Mouse (Mus musculus) myocyte (in vitro differentiated cells): ENCODE results near the gene Sdhb. TPM values are rescaled to one million over a fixed set of nuclear protein-coding genes. Genes with fewer than 3 reads are reported as not detected.

Experiments used
- H3K27me3 ChIP-seq: one replicate; pipeline ENCODE4 v1.6.1; 2011; ENCODE audit not compliant: control insufficient read depth, insufficient read depth, insufficient read length
- H3K36me3 ChIP-seq: one replicate; pipeline ENCODE4 v1.6.1; 2011; ENCODE audit not compliant: control insufficient read depth, insufficient read depth
- H3K4me2 ChIP-seq: one replicate; pipeline ENCODE4 v1.6.1; 2011; ENCODE audit warnings: low read depth, control low read depth
- H3K4me3 ChIP-seq: one replicate; pipeline ENCODE4 v1.5.1; 2011; ENCODE audit warnings: mild to moderate bottlenecking, control low read depth, moderate library complexity
- H3K79me2 ChIP-seq: one replicate; pipeline ENCODE4 v1.6.1; 2011; ENCODE audit not compliant: control insufficient read depth, insufficient read depth
- H3ac ChIP-seq: one replicate; pipeline ENCODE4 v1.6.1; 2011; ENCODE audit not compliant: control insufficient read depth, insufficient read length
- CEBPB ChIP-seq: IDR thresholded peaks from 2 replicates; pipeline ENCODE4 v1.6.1; 2011; ENCODE audit warnings: mild to moderate bottlenecking, moderate library complexity; ENCODE audit not compliant: poor library complexity, insufficient read depth, severe bottlenecking
- E2F4 ChIP-seq: IDR thresholded peaks from one replicate; pipeline ENCODE4 v1.6.1; 2011; ENCODE audit warnings: mild to moderate bottlenecking, control low read depth, moderate library complexity; ENCODE audit not compliant: insufficient read depth
- MAX ChIP-seq: IDR thresholded peaks from one replicate; pipeline ENCODE4 v1.6.1; 2011; ENCODE audit warnings: low read depth, mild to moderate bottlenecking, control low read depth
- MYOD1 ChIP-seq, 3 experiments: IDR thresholded peaks; one replicate each; pipeline ENCODE4 v1.6.1; 2011; ENCODE audit warnings: control low read depth in 2 of 3, low read depth in 2 of 3, mild to moderate bottlenecking in 2 of 3, moderate library complexity in 1 of 3; ENCODE audit not compliant: insufficient read length in 2 of 3, control insufficient read depth in 1 of 3
- MYOG ChIP-seq, 3 experiments: IDR thresholded peaks; one replicate each; pipeline ENCODE4 v1.6.1; 2011; ENCODE audit warnings: control low read depth in 2 of 3, low read depth in 2 of 3, mild to moderate bottlenecking in 2 of 3; ENCODE audit not compliant: insufficient read length in 2 of 3, control insufficient read depth in 1 of 3, insufficient read depth in 1 of 3
- POLR2A ChIP-seq: IDR thresholded peaks from one replicate; pipeline ENCODE4 v1.6.1; 2011; ENCODE audit warnings: low read depth, mild to moderate bottlenecking, control low read depth, moderate library complexity; ENCODE audit not compliant: insufficient read length
- POLR2AphosphoS2 ChIP-seq: IDR thresholded peaks from one replicate; pipeline ENCODE4 v1.6.1; 2011; ENCODE audit warnings: low read depth, control low read depth; ENCODE audit not compliant: insufficient read length
- REST ChIP-seq: IDR thresholded peaks from one replicate; pipeline ENCODE4 v1.6.1; 2011; ENCODE audit warnings: mild to moderate bottlenecking, control low read depth, moderate library complexity; ENCODE audit not compliant: insufficient read depth, insufficient read length
- SRF ChIP-seq: IDR thresholded peaks from one replicate; pipeline ENCODE4 v1.6.1; 2011; ENCODE audit warnings: low read depth; ENCODE audit not compliant: control insufficient read depth, insufficient read length
- TCF12 ChIP-seq: IDR thresholded peaks from one replicate; pipeline ENCODE4 v1.6.1; 2011; ENCODE audit warnings: mild to moderate bottlenecking, control low read depth; ENCODE audit not compliant: poor library complexity, insufficient read depth, severe bottlenecking
- TCF3 ChIP-seq: IDR thresholded peaks from one replicate; pipeline ENCODE4 v1.6.1; 2011; ENCODE audit warnings: low read depth, control low read depth; ENCODE audit not compliant: insufficient read length
- USF1 ChIP-seq: IDR thresholded peaks from one replicate; pipeline ENCODE4 v1.6.1; 2011; ENCODE audit warnings: low read depth, mild to moderate bottlenecking, control low read depth, moderate library complexity
- polyA plus RNA-seq: library from polyadenylated mRNA; unstranded; fragments of >200 nt; fragmentation: generic; extraction: Trizol; gene quantifications from one replicate; pipeline ENCODE4 v1.2.1, GENCODE M21; 2012; ENCODE audit warnings: missing spikeins

Sdhb gene
- polyA plus RNA-seq, 1 experiment, result 421 TPM

GRCm38 (mm10) chr4:140944356-140944755 lies 16.6 kb upstream of the Sdhb start:
- Histone ChIP-seq H3K4me3 (no peak overlapping the region), H3K27me3 (no peaks in the 10 kb centered on the region), H3ac (no peak overlapping the region), H3K4me2 (peak overlapping the region; percentile 26), H3K36me3 (no peaks in the 10 kb centered on the region), H3K79me2 (no peaks in the 10 kb centered on the region)
- no peak for TF ChIP-seq MYOD1 (IDR thresholded peaks at IDR 0.05; ENCODE audit: control insufficient read depth in 1 of 3, insufficient read length in 2 of 3, low read depth in 2 of 3)
- TF ChIP-seq MYOG (IDR thresholded peaks at IDR 0.05; ENCODE audit: control insufficient read depth in 1 of 3, insufficient read depth in 1 of 3, insufficient read length in 2 of 3, low read depth in 2 of 3), result no peak
- no peak for TF ChIP-seq TCF12
- TF ChIP-seq TCF3, result no peak
- TF ChIP-seq SRF, result no peak
- TF ChIP-seq POLR2AphosphoS2, result no peak
- TF ChIP-seq CEBPB, result no peak
- no peak for TF ChIP-seq POLR2A

- Histone ChIP-seq H3K4me3 (no peak overlapping the region), H3K36me3 (no peaks in the 10 kb centered on the region), H3K4me2 (peak overlapping the region; percentile 26), H3ac (no peak overlapping the region), H3K79me2 (no peaks in the 10 kb centered on the region), H3K27me3 (no peaks in the 10 kb centered on the region)
- TF ChIP-seq REST (no peak), TCF3 (peak; percentile 26), MYOD1 (IDR thresholded peaks at IDR 0.05; ENCODE audit: control insufficient read depth in 1 of 3, insufficient read length in 2 of 3, low read depth in 2 of 3) (peak in 1 of 3 experiments; percentile 8)
These were observed 16.0 kb upstream of the Sdhb start for GRCm38 (mm10) chr4:140944961-140945442.

- H3K79me2 ChIP-seq, result no peaks in the 10 kb centered on the region
- TF ChIP-seq POLR2A, result no peak
- no peak for TF ChIP-seq TCF12
- TF ChIP-seq POLR2AphosphoS2, result no peak
- TF ChIP-seq MAX, result no peak
- no peak for TF ChIP-seq TCF3
- TF ChIP-seq CEBPB, result no peak
- H3ac ChIP-seq, result no peak overlapping the region
- no peaks in the 10 kb centered on the region for H3K36me3 ChIP-seq
- peak overlapping the region; percentile 26 for H3K4me2 ChIP-seq
- no peaks in the 10 kb centered on the region for H3K27me3 ChIP-seq
- H3K4me3 ChIP-seq, result no peak overlapping the region
These were observed 15.4 kb upstream of the Sdhb start for GRCm38 (mm10) chr4:140945571-140945970.

DNA sequence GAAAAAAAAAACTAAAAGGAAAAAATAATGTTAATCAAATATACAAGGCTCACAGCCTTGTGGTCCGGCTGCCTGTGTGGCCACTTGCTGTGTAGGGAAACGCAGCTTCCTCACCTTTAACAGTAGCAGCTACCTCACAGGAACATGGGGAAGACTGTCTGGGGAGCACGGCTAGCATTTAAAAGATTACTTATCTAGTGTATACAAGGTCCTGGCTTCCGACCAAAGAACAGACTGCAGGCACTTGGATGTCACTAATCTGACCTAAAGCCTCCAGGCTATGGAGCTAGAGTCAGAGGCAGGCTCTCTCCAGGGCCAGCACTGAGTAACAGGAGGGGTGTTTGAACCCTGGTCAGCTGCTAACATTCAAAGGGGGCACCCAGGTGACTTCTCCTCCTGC lies 15.0 kb upstream of the Sdhb start:
- Histone ChIP-seq H3K79me2 (no peaks in the 10 kb centered on the region), H3K4me3 (no peak overlapping the region), H3K36me3 (no peaks in the 10 kb centered on the region), H3K27me3 (no peaks in the 10 kb centered on the region), H3ac (no peak overlapping the region), H3K4me2 (no peak overlapping the region)
- TF ChIP-seq E2F4 (no peak), MYOG (IDR thresholded peaks at IDR 0.05; ENCODE audit: control insufficient read depth in 1 of 3, insufficient read depth in 1 of 3, insufficient read length in 2 of 3, low read depth in 2 of 3) (no peak), POLR2AphosphoS2 (no peak), POLR2A (no peak), MYOD1 (IDR thresholded peaks at IDR 0.05; ENCODE audit: control insufficient read depth in 1 of 3, insufficient read length in 2 of 3, low read depth in 2 of 3) (no peak), USF1 (no peak), TCF3 (no peak), MAX (no peak), SRF (no peak), REST (no peak), TCF12 (no peak), CEBPB (no peak)

GRCm38 (mm10) chr4:140946580-140947205 lies 14.3 kb upstream of the Sdhb start:
- no peak overlapping the region for H3ac ChIP-seq
- no peaks in the 10 kb centered on the region for H3K36me3 ChIP-seq
- TF ChIP-seq MYOD1 (IDR thresholded peaks at IDR 0.05; ENCODE audit: control insufficient read depth in 1 of 3, insufficient read length in 2 of 3, low read depth in 2 of 3) (no peak), USF1 (no peak), POLR2A (no peak), REST (no peak), TCF3 (no peak), TCF12 (no peak), SRF (no peak), MAX (no peak), POLR2AphosphoS2 (no peak), MYOG (IDR thresholded peaks at IDR 0.05; ENCODE audit: control insufficient read depth in 1 of 3, insufficient read depth in 1 of 3, insufficient read length in 2 of 3, low read depth in 2 of 3) (no peak), E2F4 (no peak), CEBPB (no peak)
- H3K4me2 ChIP-seq, result peak overlapping the region; percentile 58
- no peaks in the 10 kb centered on the region for H3K27me3 ChIP-seq
- no peak overlapping the region for H3K4me3 ChIP-seq
- no peaks in the 10 kb centered on the region for H3K79me2 ChIP-seq
